Mouse (Mus musculus) inflammation-experienced regulatory T-cells, adult 16 weeks (primary cell): ENCODE measurements around the gene Exosc9. TPM values are rescaled to one million over a fixed set of nuclear protein-coding genes. Genes with fewer than 3 reads are reported as not detected.

Experiments
- polyA plus RNA-seq: library from polyadenylated mRNA; unstranded; fragments of 100-300 nt; shearing (Covaris generic); gene quantifications from one replicate; pipeline ENCODE4 v1.2.1, GENCODE M21; 2017

Gene Exosc9
- 56.0 TPM for polyA plus RNA-seq

GRCm38 (mm10) chr3:36552406-36553047 is at the start of gene Exosc9:
Exosc9 (plus strand) TSS chr3:36552606.

GRCm38 (mm10) chr3:36521073-36522060 is 31.0 kb upstream of the Exosc9 start, which contains the start of gene Gm11549:
Gm11549 (minus strand) TSS chr3:36521813.

GRCm38 (mm10) chr3:36571827-36572378 is 19.5 kb downstream of the Exosc9 start, which contains the start of gene Ccna2:
Ccna2 (minus strand) TSS chr3:36572150.

GRCm38 (mm10) chr3:36613202-36613907 is 60.9 kb downstream of the Exosc9 start, which contains the start of gene Bbs7:
Bbs7 (minus strand) TSS chr3:36613477.

Other genes starting within 250 kb of the Exosc9 start
- 186 TPM for gene Anxa5, start 76.7 kb upstream of the Exosc9 start, polyA plus RNA-seq
- 1.5 TPM for gene 1810062G17Rik, start 76.7 kb upstream of the Exosc9 start, polyA plus RNA-seq
- gene Gm11549, start 30.8 kb upstream of the Exosc9 start, polyA plus RNA-seq: not detected
- gene Ccna2, start 19.5 kb downstream of the Exosc9 start, polyA plus RNA-seq: 4.2 TPM
- gene Bbs7, start 60.9 kb downstream of the Exosc9 start, polyA plus RNA-seq: 0.61 TPM
- gene Trpc3, start 137.6 kb downstream of the Exosc9 start, polyA plus RNA-seq: not detected